Mouse (Mus musculus): ENCODE measurements at regions not wholly inside any gene's neighbourhood (a gene's known extent, or its start where the extent isn't known, plus 50 kb on each side); places are given as distances from the start of the nearest gene placed in this dataset.

- TF ChIP-seq GATA1 (IDR thresholded peaks at IDR 0.05; ENCODE audit: low read length) = no peak
- no peak for TF ChIP-seq TAL1 (IDR thresholded peaks at IDR 0.05; ENCODE audit: low read length)
These were observed 214.6 kb downstream of the Srbd1 start for GRCm38 (mm10) chr17:85930331-85930730.

All from erythroblast, embryonic 14.5 days (primary cell).